Mouse (Mus musculus): ENCODE measurements around the gene Gm12695. TPM values are rescaled to one million over a fixed set of nuclear protein-coding genes. Genes with fewer than 3 reads are reported as not detected.

Gm12695 gene
- polyA plus RNA-seq, 1 experiment = not detected

DNA sequence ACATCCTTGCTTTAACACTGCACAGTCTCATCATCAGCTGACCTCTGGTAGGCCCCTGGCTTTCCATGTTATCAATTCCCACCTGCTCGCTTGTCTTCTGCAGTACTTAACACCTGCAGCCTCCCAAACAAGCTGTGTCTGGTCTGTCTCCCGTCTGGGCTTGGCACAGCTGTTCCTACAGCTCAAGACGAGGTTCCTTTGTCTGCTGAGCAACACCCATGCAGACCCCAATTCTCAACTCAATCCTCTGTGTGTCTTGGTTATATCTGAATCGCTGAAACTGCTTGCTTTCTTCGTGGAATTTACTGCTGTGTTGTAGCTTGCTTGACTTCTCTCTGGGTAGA lies 86.8 kb downstream of the Gm12695 start:
- WGBS = 84% methylated on average over 5 of the region's 5 CpGs
- no peak overlapping the region for H3K27ac ChIP-seq (ENCODE audit: insufficient read depth, low read length)

DNA sequence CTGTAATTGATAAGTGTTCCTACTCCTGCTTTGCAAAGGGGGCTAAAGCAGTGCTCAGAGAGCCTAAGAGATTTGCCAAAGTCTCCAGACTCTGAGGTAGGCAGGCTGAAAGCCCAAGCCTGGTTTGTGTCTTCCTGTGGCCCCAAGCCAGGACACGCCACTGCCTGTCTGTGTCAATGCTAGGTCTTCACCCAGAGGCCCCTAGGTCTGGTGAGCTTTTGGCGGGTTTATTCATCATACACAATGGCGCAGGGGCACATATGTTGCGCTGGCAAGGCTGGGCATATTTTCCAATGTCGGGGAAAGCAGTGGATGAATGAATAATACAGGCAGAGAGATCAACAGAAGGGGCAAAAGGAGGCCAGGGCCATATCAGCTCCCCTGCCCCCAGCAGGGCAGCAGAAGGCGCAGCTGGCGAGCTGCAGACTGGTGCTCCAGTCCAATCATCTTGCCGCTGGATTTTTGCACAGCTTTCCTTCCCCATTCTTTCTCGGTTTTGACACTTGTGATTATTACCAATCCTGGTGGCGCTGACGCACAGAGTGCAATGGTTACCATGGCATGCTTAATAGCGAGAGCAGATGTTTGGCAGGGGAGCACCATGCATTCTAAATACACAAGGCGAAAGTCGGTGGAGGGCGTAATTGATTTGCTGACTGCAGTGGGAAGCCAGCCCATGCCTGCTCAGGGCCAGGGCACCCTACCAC lies 87.3 kb downstream of the Gm12695 start:
- Histone ChIP-seq H3K36me3 (ENCODE audit: control insufficient read depth, insufficient read depth, low read length) (no peaks in the 10 kb centered on the region), H3K27ac (ENCODE audit: insufficient read depth, low read length) (no peak overlapping the region), H3K4me1 (ENCODE audit: control insufficient read depth, insufficient read depth, insufficient read length) (no peaks in the 10 kb centered on the region), H3K27me3 (ENCODE audit: control insufficient read depth, insufficient read depth, low read length) (no peaks in the 10 kb centered on the region), H3K4me3 (ENCODE audit: extremely low read depth, insufficient read depth, insufficient read length) (no peak overlapping the region)
- 93% methylated on average over 15 of the region's 15 CpGs for WGBS
- no peak for DNase-seq (ENCODE audit: low read depth in 1 of 2, low spot score in 2 of 2)
- TF ChIP-seq CTCF (IDR thresholded peaks at IDR 0.05; ENCODE audit: extremely low read depth, insufficient read depth, insufficient read length, insufficient replicate concordance) (no peak), POLR2A (IDR thresholded peaks at IDR 0.05; ENCODE audit: low read depth, low read length) (no peak)

More for the DNA sequence above, 86.8 kb downstream of the Gm12695 start:
- no peaks in the 10 kb centered on the region for H3K36me3 ChIP-seq (ENCODE audit: control insufficient read depth, insufficient read depth, low read length)
- no peaks in the 10 kb centered on the region for H3K4me1 ChIP-seq (ENCODE audit: control insufficient read depth, insufficient read depth, insufficient read length)
- TF ChIP-seq CTCF (IDR thresholded peaks at IDR 0.05; ENCODE audit: extremely low read depth, insufficient read depth, insufficient read length, insufficient replicate concordance) (no peak), POLR2A (IDR thresholded peaks at IDR 0.05; ENCODE audit: low read depth, low read length) (no peak)
- no peaks in the 10 kb centered on the region for H3K27me3 ChIP-seq (ENCODE audit: control insufficient read depth, insufficient read depth, low read length)
- no peak for DNase-seq (ENCODE audit: low read depth in 1 of 2, low spot score in 2 of 2)
- no peak overlapping the region for H3K4me3 ChIP-seq (ENCODE audit: extremely low read depth, insufficient read depth, insufficient read length)

DNA sequence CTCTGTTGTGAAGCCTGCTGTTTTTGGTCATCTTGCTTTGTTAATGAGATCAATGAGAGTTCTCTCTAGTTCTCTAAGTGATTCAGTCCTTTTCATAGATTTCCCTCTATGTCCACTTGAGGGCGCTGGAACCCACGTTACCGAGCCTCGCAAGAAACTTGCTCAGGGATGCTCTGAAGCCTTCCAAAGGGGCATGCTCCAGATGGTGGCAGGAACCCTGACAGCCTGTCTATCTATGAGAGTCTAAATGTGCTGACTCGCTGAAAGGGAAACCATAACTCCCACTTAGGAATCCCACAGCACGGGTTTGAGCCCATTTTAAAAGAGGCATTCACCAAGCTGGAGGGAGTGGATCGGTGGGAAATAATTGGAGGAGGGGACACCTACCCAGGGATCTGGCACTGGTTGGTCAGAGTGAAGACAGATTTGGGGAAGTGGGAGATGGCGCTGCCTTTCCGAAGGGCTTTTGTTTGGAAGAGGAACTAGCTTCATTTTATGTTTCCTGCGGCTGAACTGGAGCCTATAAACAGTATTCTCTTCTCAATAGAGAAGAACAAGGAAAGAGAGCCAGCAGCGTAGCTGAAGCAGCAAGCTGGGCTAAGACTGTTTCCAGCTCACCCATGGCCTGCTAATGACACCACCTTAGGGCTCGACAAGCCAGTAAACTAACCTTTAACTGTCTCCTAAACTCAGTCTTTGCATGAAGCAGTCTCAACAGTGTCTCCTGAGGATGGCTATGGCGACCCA lies 88.2 kb downstream of the Gm12695 start:
- no peak for TF ChIP-seq CTCF (IDR thresholded peaks at IDR 0.05; ENCODE audit: extremely low read depth, insufficient read depth, insufficient read length, insufficient replicate concordance)
- TF ChIP-seq POLR2A (IDR thresholded peaks at IDR 0.05; ENCODE audit: low read depth, low read length) = no peak
- no peaks in the 10 kb centered on the region for H3K4me1 ChIP-seq (ENCODE audit: control insufficient read depth, insufficient read depth, insufficient read length)
- H3K36me3 ChIP-seq (ENCODE audit: control insufficient read depth, insufficient read depth, low read length) = no peaks in the 10 kb centered on the region
- H3K27me3 ChIP-seq (ENCODE audit: control insufficient read depth, insufficient read depth, low read length) = no peaks in the 10 kb centered on the region
- 10% methylated on average over 13 of the region's 13 CpGs for WGBS
- no peak for DNase-seq (ENCODE audit: low read depth in 1 of 2, low spot score in 2 of 2)
- H3K4me3 ChIP-seq (ENCODE audit: extremely low read depth, insufficient read depth, insufficient read length) = no peak overlapping the region
- H3K27ac ChIP-seq (ENCODE audit: insufficient read depth, low read length) = no peak overlapping the region

DNA sequence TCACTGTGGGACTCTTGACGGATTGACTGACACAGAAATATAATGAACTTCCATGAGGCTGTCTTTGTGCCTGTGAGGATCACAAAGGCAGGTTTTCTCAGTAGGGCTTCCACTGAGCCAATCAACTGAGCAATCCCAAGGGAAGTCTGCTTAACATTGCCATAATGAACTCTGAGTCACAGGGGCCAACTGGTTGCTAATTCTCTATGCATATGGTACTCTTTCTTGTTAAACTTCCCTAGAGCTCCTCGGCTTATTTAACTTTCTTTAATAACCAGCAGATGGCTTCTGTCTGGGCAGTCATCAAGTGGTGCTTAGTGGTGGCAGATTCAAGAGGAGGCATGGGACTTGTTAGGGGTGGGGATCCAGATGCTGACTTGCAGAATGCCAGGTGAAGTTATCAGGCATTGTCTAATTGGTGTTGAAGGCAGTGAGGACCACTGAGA lies 97.6 kb downstream of the Gm12695 start:
- TF ChIP-seq CTCF (IDR thresholded peaks at IDR 0.05; ENCODE audit: extremely low read depth, insufficient read depth, insufficient read length, insufficient replicate concordance) (no peak), POLR2A (IDR thresholded peaks at IDR 0.05; ENCODE audit: low read depth, low read length) (no peak)
- no peak for DNase-seq (ENCODE audit: low read depth in 1 of 2, low spot score in 2 of 2)
- WGBS = 92% methylated on average over 2 of the region's 2 CpGs
- H3K27me3 ChIP-seq (ENCODE audit: control insufficient read depth, insufficient read depth, low read length) = no peaks in the 10 kb centered on the region
- H3K36me3 ChIP-seq (ENCODE audit: control insufficient read depth, insufficient read depth, low read length) = no peaks in the 10 kb centered on the region
- no peaks in the 10 kb centered on the region for H3K4me1 ChIP-seq (ENCODE audit: control insufficient read depth, insufficient read depth, insufficient read length)
- H3K4me3 ChIP-seq (ENCODE audit: extremely low read depth, insufficient read depth, insufficient read length) = no peak overlapping the region
- H3K27ac ChIP-seq (ENCODE audit: insufficient read depth, low read length) = no peak overlapping the region

DNA sequence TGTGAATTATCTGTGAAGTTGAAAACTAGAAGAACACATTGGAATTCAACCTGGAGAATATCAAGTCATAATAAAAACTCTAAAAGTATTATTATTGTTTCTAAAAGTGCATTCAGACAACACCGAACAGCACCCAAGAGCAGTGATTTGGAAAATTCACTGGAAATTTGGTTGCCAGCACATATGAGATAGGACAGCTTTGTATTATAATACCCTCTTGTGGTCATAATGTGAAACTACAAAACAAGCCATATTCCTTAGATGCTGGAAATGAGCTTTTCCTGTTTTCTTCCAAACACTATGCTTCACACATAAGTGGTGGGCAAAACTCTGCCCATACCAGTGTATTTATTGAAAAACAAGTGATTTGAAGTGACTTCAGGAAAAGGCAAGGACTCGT lies 101.5 kb downstream of the Gm12695 start:
- DNase-seq (ENCODE audit: low read depth in 1 of 2, low spot score in 2 of 2) = no peak
- H3K36me3 ChIP-seq (ENCODE audit: control insufficient read depth, insufficient read depth, low read length) = no peaks in the 10 kb centered on the region
- 44% methylated on average over 2 of the region's 2 CpGs for WGBS

DNA sequence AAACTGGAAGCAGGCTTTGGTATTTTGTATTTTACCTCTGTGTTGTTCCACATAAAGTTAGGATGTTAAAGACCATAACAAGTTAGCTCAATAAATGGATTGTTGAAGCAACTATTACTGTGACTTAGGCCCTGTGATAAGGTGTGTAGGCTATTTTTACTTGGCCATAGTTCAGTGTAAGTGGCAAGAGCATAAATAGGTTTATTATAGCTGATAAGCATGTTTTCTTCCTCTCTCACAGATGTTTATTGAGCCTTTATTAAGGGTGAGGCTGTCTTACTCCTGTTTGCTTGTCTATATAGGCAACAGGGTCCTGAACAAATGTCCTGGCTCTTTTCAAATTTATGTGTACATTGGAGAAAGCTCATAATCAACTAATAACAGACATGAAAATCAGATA lies 104.0 kb downstream of the Gm12695 start:
- no peak for DNase-seq (ENCODE audit: low read depth in 1 of 2, low spot score in 2 of 2)
- H3K4me3 ChIP-seq (ENCODE audit: extremely low read depth, insufficient read depth, insufficient read length) = no peak overlapping the region
- no peak for TF ChIP-seq POLR2A (IDR thresholded peaks at IDR 0.05; ENCODE audit: low read depth, low read length)
- no peak for TF ChIP-seq CTCF (IDR thresholded peaks at IDR 0.05; ENCODE audit: extremely low read depth, insufficient read depth, insufficient read length, insufficient replicate concordance)
- H3K27ac ChIP-seq (ENCODE audit: insufficient read depth, low read length) = no peak overlapping the region
- no peaks in the 10 kb centered on the region for H3K27me3 ChIP-seq (ENCODE audit: control insufficient read depth, insufficient read depth, low read length)
- H3K36me3 ChIP-seq (ENCODE audit: control insufficient read depth, insufficient read depth, low read length) = no peaks in the 10 kb centered on the region
- H3K4me1 ChIP-seq (ENCODE audit: control insufficient read depth, insufficient read depth, insufficient read length) = no peaks in the 10 kb centered on the region

More for the DNA sequence above, 101.5 kb downstream of the Gm12695 start:
- Histone ChIP-seq H3K27me3 (ENCODE audit: control insufficient read depth, insufficient read depth, low read length) (no peaks in the 10 kb centered on the region), H3K27ac (ENCODE audit: insufficient read depth, low read length) (no peak overlapping the region), H3K4me1 (ENCODE audit: control insufficient read depth, insufficient read depth, insufficient read length) (no peaks in the 10 kb centered on the region), H3K4me3 (ENCODE audit: extremely low read depth, insufficient read depth, insufficient read length) (no peak overlapping the region)
- TF ChIP-seq POLR2A (IDR thresholded peaks at IDR 0.05; ENCODE audit: low read depth, low read length) (no peak), CTCF (IDR thresholded peaks at IDR 0.05; ENCODE audit: extremely low read depth, insufficient read depth, insufficient read length, insufficient replicate concordance) (no peak)

DNA sequence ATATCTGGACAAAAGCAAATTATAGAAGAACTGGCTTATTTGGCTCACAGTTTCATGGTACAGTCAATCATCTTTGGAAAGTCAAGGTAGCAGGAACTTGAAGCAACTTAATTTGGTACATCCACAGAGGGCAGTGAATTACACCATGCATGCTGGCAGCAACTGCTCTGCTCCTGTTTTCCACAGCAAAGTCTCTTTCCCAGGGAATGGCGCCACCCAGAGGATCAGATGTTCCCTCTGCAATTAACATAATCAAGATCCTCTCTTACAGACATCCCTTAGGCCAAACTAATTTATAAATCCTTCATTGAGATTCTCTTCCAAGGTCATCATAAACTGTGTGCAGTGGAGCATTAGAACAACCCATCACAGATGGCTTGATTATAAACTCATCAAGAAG lies 104.8 kb downstream of the Gm12695 start:
- 34% methylated on average over 1 of the region's 1 CpGs for WGBS
- no peak overlapping the region for H3K27ac ChIP-seq (ENCODE audit: insufficient read depth, low read length)
- DNase-seq (ENCODE audit: low read depth in 1 of 2, low spot score in 2 of 2) = no peak

More for the DNA sequence above, 104.8 kb downstream of the Gm12695 start:
- H3K36me3 ChIP-seq (ENCODE audit: control insufficient read depth, insufficient read depth, low read length) = no peaks in the 10 kb centered on the region
- no peak overlapping the region for H3K4me3 ChIP-seq (ENCODE audit: extremely low read depth, insufficient read depth, insufficient read length)
- no peak for TF ChIP-seq POLR2A (IDR thresholded peaks at IDR 0.05; ENCODE audit: low read depth, low read length)
- TF ChIP-seq CTCF (IDR thresholded peaks at IDR 0.05; ENCODE audit: extremely low read depth, insufficient read depth, insufficient read length, insufficient replicate concordance) = no peak
- no peaks in the 10 kb centered on the region for H3K4me1 ChIP-seq (ENCODE audit: control insufficient read depth, insufficient read depth, insufficient read length)
- H3K27me3 ChIP-seq (ENCODE audit: control insufficient read depth, insufficient read depth, low read length) = no peaks in the 10 kb centered on the region

Other genes with a start within 250 kb of the Gm12695 start
- 0.36 and 0.42 TPM in 2 replicates for gene Cyp2j6, start 231.5 kb downstream of the Gm12695 start, polyA plus RNA-seq (2012; rRNA removed)
- gene Cyp2j9, start 193.6 kb downstream of the Gm12695 start, polyA plus RNA-seq (2012; rRNA removed) = 0.56 and 0.63 TPM in 2 replicates
- not detected in 2 replicates for gene Cyp2j5, start 121.0 kb downstream of the Gm12695 start, polyA plus RNA-seq (2012; rRNA removed)

Data from spleen, adult 2 months (tissue).